Mouse (Mus musculus) natural killer cell, adult 2 months (primary cell): ENCODE measurements at regions not wholly inside any gene's neighbourhood (a gene's known extent, or its start where the extent isn't known, plus 50 kb on each side); places are given as distances from the start of the nearest gene placed in this dataset.
A peak's percentile ranks its signal among the peaks of the same experiment; 100 is the strongest.

Source experiments
- DNase-seq, 2 experiments: peaks; one replicate each; pipeline ENCODE4 v3.0.0; 2022; ENCODE audit warnings: low spot score in 2 of 2

DNA sequence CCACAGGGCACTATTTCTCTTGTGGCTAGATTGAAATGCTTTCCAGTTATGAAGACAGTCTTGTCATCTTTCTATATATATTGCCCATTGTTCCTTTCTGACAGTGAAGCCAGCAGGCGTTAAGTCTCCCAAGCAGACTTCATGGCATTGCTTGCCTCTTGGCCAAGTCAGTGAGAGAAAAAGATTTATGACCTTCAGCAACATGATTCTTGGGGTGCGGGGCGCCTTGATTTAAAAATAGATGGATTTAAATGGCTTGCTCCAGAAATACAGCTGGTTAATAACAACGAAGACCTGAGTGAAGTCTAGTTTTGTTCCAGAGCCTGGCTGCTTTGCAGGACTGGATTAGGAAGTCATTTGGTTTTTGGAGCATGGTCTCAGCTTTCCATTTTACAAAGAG is 475.2 kb upstream of the Gm26657 start:
- no peak for DNase-seq

- no peak for DNase-seq
Observed at GRCm38 (mm10) chr4:56263822-56264221, 476.0 kb upstream of the Gm26657 start.

GRCm38 (mm10) chr4:56262589-56262988 is 477.3 kb upstream of the Gm26657 start:
- no peak for DNase-seq

- no peak for DNase-seq
Observed at GRCm38 (mm10) chr4:56261992-56262391, 477.9 kb upstream of the Gm26657 start.

DNA sequence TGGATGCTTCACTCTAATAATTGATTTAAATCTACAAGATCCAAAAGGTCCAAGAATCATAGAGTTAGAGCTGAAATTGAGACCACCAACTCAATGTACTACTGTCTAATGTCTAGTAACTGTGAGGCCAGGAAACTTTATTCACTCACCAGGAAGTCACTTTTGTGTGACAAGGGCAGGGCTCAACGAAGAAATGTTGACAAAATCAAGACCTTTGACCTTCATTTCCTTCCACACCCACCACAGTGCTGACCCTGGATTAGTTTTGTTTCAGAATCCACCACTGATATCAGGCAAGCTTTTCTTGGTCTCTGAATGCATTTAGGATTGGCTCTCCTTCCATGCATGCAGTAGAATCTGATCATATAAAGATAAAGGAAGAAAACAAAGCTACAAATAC is 487.5 kb upstream of the Gm26657 start:
- no peak for DNase-seq

GRCm38 (mm10) chr4:56251766-56252165 is 488.1 kb upstream of the Gm26657 start:
- DNase-seq, result no peak

- DNase-seq, result no peak
Observed at GRCm38 (mm10) chr4:56250611-56251010, 489.3 kb upstream of the Gm26657 start.

DNA sequence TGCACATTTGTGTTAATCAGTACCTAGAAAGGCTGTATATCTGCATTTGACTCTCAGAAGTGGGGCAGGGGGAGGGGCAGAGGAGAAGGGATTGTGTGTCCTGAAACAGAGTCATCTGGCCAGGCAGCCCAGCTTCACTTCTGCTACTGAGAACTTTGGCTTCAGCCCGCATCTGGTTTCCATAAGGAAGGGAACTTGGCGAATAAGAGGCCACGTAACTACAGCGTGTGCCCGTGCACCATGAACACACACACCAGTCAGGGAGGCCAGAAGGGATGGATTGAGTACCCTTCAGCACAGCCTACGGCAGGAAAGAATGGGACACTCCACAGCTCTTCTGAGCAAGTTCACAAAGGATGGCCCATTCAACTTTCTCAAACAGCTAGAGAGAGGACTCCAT is 496.0 kb upstream of the Gm26657 start:
- DNase-seq, result no peak

DNA sequence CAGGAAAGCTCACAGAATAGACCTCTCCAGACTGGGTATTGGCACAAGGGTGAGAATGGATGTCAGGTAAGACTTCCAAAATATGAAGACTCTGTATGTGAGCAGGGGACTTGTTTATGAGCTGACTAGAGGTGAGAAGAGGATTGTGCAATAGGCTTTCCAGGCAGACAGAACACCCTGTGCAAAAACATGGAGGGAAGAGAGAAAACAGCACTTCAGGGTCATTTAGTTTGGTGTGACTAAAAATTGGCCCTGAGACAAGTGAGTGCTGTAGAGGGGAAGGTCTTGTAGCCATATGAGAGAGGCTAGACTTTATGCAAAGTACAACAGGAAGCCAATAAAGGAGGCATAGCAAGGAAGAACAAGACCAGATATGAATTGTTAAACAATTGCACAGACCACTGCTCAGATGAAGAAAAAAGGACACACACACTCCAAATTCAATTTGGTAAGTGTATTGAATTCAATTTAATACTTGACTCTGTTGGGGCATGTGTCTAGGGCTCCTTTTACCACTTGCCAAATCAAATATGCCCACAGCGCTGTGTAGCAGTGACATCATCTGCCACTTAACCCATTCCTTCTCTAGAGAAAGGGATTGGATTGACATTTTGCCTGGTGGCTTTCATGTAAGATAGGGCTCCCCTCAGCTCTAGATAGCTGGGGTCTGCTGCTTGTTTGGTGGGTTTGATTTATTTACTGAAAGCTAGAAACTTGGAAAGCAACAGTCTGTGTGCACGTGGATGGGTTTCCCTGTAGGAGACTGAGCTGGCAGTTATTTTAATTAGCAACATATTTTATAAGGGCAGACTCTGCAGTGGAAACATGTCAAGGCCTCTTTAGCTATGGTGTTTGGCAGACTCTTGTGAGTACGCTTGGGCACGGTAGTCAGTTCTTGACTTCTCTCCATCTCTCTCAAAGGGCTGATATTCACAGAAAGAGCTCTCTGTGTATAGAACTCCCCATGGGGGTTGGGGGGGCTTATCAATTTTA is 501.1 kb upstream of the Gm26657 start:
- DNase-seq, result no peak

DNA sequence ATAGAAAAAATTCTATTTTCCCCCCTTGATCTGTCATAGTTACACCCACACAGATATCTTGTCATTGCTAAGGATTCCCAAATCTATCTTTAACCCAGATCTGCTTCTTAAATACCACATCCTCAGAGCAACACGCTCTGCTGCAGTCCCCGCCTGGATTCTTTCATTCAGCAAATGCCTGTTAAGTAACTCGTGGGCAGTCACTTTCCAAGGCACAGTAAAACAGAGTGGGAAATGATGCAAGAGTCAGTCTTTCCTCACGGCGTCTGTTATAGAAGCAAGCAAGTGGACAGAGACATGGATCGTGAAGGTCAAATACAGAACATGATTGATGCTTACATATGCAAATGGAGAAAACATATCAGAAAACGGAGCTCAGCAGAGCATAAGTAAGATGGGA is 508.5 kb upstream of the Gm26657 start:
- no peak for DNase-seq

DNA sequence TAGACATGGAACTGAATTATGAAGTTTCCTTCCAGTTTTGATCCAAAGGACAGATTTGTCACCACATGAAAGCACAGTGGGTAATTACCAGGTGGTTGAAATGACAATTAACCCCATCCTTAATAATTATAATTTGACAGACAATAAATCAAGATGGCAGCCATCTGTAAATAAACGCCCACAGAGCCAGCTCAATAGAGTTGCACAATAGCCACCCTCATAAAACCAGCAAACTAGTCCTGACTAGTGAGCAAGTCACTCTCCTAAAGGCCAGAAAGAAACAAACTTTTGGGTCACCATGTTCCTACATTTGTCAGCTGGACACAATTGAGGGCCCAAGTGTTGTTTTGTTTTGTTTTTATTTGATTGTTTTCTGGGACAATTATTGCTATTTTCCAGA is 509.4 kb upstream of the Gm26657 start:
- DNase-seq, result no peak

DNA sequence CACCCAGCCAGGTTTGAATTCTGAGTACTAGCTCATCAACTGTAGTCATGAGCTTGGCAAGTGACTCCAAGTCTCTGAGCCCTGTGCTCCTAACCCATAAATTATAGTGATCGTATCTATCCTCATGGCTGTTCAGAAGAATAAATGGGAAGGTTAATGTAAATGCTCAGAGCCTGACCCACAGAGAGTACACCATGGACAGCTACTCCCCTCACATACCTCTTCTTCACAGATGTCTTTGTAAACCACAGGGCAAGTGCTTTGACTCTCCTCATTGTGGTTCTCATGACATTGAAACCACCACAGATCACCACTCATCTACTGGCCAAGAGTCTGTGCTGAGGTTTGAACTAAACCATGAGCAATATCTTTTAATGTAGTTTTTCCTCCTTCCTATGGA is 513.4 kb upstream of the Gm26657 start:
- no peak for DNase-seq

DNA sequence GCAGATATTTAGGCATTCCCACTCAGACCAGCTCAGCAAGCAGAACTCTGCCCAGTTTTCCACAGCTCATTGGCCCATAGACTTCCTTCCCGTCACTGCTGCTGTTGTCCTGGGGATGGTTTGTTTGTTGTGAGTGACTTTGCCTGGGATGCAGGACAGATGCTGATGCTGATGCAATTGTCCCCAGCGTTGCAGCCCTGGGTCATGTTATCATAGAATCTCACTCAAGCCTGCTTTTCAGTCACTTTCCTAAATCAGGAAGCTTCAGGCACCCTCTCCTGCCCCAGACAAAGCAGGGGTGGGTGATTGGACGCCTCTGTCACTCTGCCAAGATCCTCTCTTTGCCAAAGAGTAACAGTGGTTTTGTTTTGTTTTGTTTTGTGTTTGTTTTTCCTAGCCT is 515.3 kb upstream of the Gm26657 start:
- no peak for DNase-seq

- peak; percentile 66 to 75 for DNase-seq
Observed at GRCm38 (mm10) chr4:56222023-56222776, 517.7 kb upstream of the Gm26657 start.

- DNase-seq, result no peak
Observed at GRCm38 (mm10) chr4:56220531-56220930, 519.3 kb upstream of the Gm26657 start.

GRCm38 (mm10) chr4:56209499-56209898 is 530.4 kb upstream of the Gm26657 start:
- DNase-seq, result no peak

GRCm38 (mm10) chr4:56207726-56208125 is 532.1 kb upstream of the Gm26657 start:
- DNase-seq, result no peak

DNA sequence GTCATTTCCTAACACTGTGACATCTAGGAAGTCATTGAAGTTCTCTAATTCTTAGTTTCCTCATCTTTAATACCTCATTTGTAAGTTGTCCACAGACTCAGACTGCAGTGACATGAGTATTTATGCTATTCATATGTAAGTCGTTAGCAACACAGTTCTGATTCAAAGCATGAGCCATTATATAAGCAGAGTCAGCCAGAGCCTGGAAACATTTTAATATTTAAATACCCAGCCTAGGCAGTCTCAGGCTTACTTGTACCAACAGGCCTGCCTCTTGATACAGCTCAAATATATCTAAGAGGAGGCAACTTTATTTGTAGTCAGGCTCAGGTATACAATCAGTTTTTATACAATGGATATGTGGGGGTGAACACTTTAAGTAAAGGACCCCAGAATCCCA is 534.8 kb upstream of the Gm26657 start:
- no peak for DNase-seq

- no peak for DNase-seq
Observed at GRCm38 (mm10) chr4:56193365-56193764, 546.5 kb upstream of the Gm26657 start.

- DNase-seq, result no peak
Observed at GRCm38 (mm10) chr4:56192516-56192915, 547.4 kb upstream of the Gm26657 start.

DNA sequence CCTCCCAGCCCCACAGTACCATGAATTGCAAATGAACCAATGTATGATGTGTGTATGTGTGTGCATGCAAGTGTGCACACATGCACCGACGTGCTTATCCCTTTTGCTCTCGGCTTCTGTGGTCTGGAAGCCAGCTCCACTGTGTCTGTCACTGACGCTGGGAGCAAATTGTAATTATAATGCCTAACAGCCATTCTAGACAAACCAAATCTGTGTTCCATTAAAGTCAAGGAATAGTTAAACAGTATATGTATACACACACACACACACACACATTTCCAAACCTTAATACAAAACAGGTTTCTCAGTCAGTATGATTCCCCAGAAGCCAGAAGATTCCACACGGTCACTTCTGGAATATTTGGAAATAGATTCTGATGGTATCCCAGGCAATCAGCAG is 560.3 kb upstream of the Gm26657 start:
- no peak for DNase-seq

DNA sequence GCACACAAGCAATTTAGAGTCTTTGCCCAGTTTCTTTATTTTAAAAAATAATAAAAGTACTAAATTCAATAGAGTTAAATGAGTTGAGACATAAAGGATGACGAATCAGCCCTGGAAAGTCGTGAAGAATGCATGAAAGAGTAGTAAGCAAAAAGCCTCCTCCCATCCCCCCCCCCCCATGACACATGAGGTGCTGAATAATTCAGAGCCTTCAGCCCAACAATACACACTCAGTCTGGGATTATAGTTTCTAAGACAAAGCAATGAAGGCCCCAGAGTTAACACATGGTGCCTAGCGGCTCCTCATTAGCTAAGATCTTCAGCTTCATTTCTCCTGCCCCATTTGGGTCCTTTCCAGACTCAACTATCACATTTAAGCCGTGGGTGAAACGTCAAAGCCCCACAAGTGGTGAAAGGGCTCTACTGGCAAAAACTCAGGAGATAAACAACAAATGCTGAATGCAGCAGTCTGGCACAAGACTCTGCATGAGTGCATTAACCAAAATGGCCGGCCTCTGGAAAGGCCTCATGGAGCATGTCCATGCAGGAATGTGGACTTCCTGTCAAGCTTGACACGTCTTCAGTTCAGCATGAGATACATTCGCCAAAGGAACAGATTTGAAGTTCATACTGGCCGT is 560.9 kb upstream of the Gm26657 start:
- no peak for DNase-seq

DNA sequence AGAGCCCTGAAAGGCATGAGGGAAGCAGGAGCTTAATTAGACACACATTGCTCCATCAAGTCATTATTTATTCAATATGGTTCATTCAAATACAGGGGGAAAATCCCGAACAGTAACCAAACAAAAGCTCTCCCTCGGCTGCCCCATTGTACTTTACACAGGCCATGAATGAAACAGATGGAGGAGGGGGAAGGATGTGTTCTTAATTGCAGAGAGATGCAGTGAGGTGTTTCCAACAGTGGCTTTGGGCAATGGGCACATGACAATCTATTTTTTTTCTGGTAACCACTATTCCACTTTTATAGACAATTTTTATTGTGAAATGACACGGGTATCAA is 578.6 kb upstream of the Gm26657 start:
- DNase-seq, result no peak
